Mouse (Mus musculus) B cell, adult 67 days (primary cell): Measurements from ENCODE around the gene Timp3. TPM values are rescaled to one million over a fixed set of nuclear protein-coding genes. Genes with fewer than 3 reads are reported as not detected.

Experiments used
- total RNA-seq, 2 experiments: library from RNA; stranded (reverse); gene quantifications; 4 replicates each; pipeline ENCODE4 v1.2.4; 2023

Gene Timp3
- not detected for total RNA-seq

DNA sequence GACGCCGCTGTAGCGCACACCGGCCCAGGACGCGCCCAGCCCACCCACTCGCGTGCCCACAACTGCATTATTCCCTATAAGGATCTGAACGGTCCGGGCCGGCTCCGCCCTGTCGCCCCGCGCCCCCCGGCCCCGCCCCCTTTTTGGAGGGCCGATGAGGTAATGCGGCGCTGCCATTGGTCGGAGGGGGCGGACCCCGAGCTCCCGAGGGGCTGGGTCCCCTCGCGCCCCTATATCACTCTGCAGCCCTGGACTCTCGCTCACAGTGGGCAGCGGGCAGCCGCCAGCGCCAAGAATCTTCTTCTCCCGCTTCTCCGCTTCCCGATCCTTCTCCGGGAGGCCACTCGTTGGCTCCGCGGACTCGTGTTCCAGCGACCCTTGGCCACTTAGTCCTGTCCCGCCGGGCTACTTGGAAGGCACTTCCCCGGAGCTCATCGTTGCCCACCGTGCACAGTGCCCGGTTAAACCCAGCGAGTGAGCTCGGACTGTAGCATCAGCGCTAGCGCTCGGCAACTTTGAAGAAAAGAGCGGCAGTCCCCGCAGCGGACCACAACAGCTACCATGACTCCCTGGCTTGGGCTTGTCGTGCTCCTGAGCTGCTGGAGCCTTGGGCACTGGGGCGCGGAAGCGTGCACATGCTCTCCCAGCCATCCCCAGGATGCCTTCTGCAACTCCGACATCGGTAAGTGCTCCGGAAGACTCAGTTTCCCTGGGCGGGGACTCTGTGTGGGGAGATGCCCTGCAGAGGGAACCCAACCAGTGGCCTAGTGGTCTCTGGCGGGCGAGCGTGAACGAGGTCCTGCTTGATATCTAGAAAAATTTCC lies at the start of gene Timp3:
Gene Timp3 (plus strand): TSS at position 80 of the 824 bp plus-strand sequence.

Other genes with a start within 250 kb of the Timp3 start
- not detected for gene Syn3, start 198.5 kb downstream of the Timp3 start, total RNA-seq